Mouse (Mus musculus): ENCODE measurements at regions not wholly inside any gene's neighbourhood (a gene's known extent, or its start where the extent isn't known, plus 50 kb on each side); places are given as distances from the start of the nearest gene placed in this dataset.

DNA sequence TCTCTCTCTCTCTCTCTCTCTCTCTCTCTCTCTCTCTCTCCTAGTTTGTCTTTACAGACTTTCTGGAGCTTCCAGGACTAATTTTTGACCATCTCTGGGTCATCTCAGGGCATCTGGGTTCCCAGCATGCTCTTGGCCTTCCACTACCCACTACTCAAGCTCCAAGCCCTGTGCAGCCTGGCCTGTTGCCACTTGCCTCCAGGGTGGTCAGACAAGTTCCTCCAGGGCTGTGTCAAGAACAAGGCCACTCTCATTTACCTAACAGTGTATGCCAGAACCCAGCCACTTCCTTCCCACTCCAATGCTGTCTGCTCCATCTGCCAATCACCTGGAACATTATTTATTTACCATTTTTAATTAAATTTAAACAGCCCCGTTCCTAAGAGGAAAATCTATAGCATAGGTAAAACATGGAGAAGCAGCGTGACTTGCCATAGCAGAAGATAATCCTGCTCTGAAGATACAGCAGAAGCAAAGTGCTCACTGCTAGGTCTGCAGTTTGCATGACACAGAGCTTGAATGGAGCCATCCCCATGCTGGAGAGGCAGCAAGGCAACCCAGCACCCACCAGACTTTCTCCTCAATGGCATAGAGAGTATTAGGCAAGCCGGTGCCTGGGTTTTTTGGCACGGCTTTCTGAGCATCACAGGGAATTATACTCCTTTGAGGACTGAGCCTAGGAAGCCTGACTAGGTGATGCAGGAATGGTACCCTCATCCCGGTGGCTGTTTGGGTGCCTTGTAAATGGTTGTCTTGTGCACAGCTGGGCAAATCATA lies 54.0 kb downstream of the Foxi1 start:
- peak; percentile 21 for DNase-seq

DNA sequence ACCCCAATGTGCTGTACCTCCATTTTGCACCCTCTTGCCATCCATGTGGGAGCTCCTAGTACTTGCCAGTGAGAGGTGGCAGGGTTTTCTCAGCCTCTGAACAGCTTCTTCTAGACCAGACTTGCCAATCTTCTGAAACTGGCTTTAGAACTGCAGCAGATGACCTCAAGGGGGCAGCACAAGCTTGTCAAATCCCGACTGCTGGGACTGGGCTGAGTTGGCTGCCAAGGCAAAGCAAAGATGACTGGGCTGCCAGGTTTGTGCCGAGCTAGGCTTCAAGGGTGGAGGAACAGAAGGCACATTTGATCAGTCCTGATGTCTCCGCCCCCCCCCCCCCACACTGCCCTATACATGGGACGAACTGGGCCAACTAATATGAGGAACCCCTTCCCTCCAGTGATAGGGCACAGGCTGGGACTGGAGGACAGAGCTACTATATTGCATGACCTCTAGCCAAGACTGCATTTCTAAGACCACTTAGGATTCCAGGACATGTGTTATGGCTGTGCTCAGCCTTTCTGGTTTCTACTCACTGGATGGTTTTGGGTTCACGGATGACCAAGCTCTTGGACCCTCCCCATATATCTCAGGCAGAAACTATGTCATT lies 51.1 kb upstream of the 4930469K13Rik start:
- DNase-seq, result peak; percentile 75

Measured in cerebellum, adult 8-10 months (tissue).